Mouse (Mus musculus) midbrain, embryonic 16.5 days (tissue): Measurements from ENCODE around the gene Mad2l1bp. TPM values are rescaled to one million over a fixed set of nuclear protein-coding genes. Genes with fewer than 3 reads are reported as not detected.

Experiments used
- ATAC-seq: fragments of 200-750 bp; cut with Nextera tagmentation; 2 replicates; pipeline ENCODE4 v1.8.0; 2017; ENCODE audit warnings: moderate TSS enrichment
- H3K27ac ChIP-seq: fragments of 300-500 bp; sonication (generic); 2 replicates; pipeline ENCODE4 v1.5.1; 2014; ENCODE audit warnings: mild to moderate bottlenecking, low read length, mixed read lengths
- H3K27me3 ChIP-seq: fragments of 300-500 bp; sonication (generic); 2 replicates; pipeline ENCODE4 v1.6.1; 2014; ENCODE audit warnings: low read depth, low read length, mixed read lengths; ENCODE audit not compliant: control insufficient read depth, insufficient read depth
- H3K36me3 ChIP-seq: fragments of 300-500 bp; sonication (generic); 2 replicates; pipeline ENCODE4 v1.6.1; 2014; ENCODE audit warnings: mild to moderate bottlenecking, low read length, moderate library complexity, mixed read lengths; ENCODE audit not compliant: control insufficient read depth, insufficient read depth
- H3K4me1 ChIP-seq: fragments of 300-500 bp; sonication (generic); 2 replicates; pipeline ENCODE4 v1.6.1; 2014; ENCODE audit warnings: mild to moderate bottlenecking, low read length, mixed read lengths; ENCODE audit not compliant: control insufficient read depth, insufficient read depth
- H3K4me2 ChIP-seq: fragments of 300-500 bp; sonication (generic); 2 replicates; pipeline ENCODE4 v1.6.1; 2014; ENCODE audit warnings: mild to moderate bottlenecking, low read length, mixed read lengths
- H3K4me3 ChIP-seq: fragments of 300-500 bp; sonication (generic); 2 replicates; pipeline ENCODE4 v1.5.1; 2014; ENCODE audit warnings: low read depth, mild to moderate bottlenecking, low read length, moderate library complexity, mixed read lengths
- H3K9ac ChIP-seq: fragments of 300-500 bp; sonication (generic); 2 replicates; pipeline ENCODE4 v1.6.1; 2014; ENCODE audit warnings: low read depth, low read length, mixed read lengths
- H3K9me3 ChIP-seq: fragments of 300-500 bp; sonication (generic); replicated peaks from 2 replicates; pipeline ENCODE4 v1.6.1; 2014; ENCODE audit warnings: mild to moderate bottlenecking, low read length, mixed read lengths; ENCODE audit not compliant: control insufficient read depth, poor library complexity, severe bottlenecking
- WGBS: fragments of 180-500 bp; shearing (Covaris S2); extraction: QIAGEN DNeasy Blood & Tissue Kit; methylation state at CpG from one replicate; pipeline ENCODE4 v1.1.7; 2014; 5-methylcytosine and 5-hydroxymethylcytosine counted together
- polyA plus RNA-seq: library from polyadenylated mRNA; unstranded; fragments of >200 nt; fragmentation: Nextera tagmentation; extraction: Ambion mirVana; gene quantifications from 2 replicates; pipeline ENCODE4 v1.2.1, GENCODE M21; 2015

The Mad2l1bp gene
- polyA plus RNA-seq, 1 experiment from 2014 or later, result 21.9 TPM

GRCm38 (mm10) chr17:46122791-46123190 lies 30.6 kb downstream of the Mad2l1bp start:
- Histone ChIP-seq H3K4me2 (no peak overlapping the region), H3K4me3 (no peak overlapping the region), H3K27ac (no peak overlapping the region), H3K9ac (no peak overlapping the region), H3K4me1 (no peaks in the 10 kb centered on the region), H3K27me3 (no peaks in the 10 kb centered on the region), H3K9me3 (no peaks in the 10 kb centered on the region), H3K36me3 (peaks cover 35% of the 10 kb centered on the region)
- WGBS, result 96% methylated on average over 4 of the region's 4 CpGs
- ATAC-seq, result no peak

- Histone ChIP-seq H3K9me3 (no peaks in the 10 kb centered on the region), H3K27me3 (no peaks in the 10 kb centered on the region), H3K4me2 (no peak overlapping the region), H3K36me3 (peaks cover 23% of the 10 kb centered on the region), H3K27ac (no peak overlapping the region), H3K4me1 (no peaks in the 10 kb centered on the region), H3K9ac (no peak overlapping the region), H3K4me3 (no peak overlapping the region)
- 95% methylated on average over 10 of the region's 10 CpGs for WGBS
- no peak for ATAC-seq
Observed at GRCm38 (mm10) chr17:46119641-46120040, 33.7 kb downstream of the Mad2l1bp start.

- Histone ChIP-seq H3K4me2 (no peak overlapping the region), H3K27ac (no peak overlapping the region), H3K9ac (no peak overlapping the region), H3K4me3 (no peak overlapping the region), H3K9me3 (no peaks in the 10 kb centered on the region), H3K4me1 (no peaks in the 10 kb centered on the region), H3K27me3 (no peaks in the 10 kb centered on the region), H3K36me3 (peaks cover 15% of the 10 kb centered on the region)
- 50% methylated on average over 4 of the region's 4 CpGs for WGBS
- ATAC-seq, result no peak
Observed at GRCm38 (mm10) chr17:46118423-46118850, 34.9 kb downstream of the Mad2l1bp start.

DNA sequence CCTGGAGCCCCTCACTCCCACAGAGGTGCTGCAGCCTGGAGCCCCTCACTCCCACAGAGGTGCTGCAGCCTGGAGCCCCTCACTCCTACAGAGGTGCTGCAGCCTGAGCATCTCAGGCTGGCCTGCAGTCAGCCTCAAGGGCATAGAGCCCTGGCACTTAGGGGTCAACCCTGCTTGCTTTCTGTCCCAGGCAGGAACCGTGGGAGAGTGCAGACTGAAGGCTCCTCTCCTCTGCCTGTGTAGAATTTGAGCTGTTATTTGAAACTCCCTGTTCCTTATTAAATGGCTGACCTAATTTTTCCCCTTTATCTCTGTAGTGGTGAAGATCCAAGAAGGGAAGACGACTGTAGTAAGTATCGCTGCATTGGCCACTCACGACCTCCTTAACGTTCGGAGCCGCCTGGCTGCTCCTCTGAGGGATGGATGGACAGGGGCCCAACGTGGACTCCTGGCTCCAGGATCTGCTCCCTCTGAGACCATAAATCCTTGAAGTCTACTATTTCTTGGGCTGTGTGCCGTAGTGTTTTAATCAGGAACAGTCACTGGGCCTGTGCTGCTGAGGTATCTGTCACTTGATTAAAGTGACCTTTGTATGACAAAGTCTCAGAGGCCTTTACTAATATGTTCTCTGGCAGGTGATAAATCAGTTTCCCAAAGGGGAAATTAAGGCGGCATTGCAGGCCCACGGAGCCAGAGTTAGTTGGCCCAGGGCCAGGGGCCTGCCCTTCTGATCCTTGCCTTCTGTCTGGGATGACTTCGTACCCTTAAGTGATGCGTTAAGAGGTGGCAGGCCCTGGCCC lies 35.5 kb downstream of the Mad2l1bp start:
- H3K4me2 ChIP-seq, result no peak overlapping the region
- WGBS, result 84% methylated on average over 13 of the region's 13 CpGs
- ATAC-seq, result no peak
- H3K9me3 ChIP-seq, result no peaks in the 10 kb centered on the region
- H3K4me1 ChIP-seq, result peaks cover under 1% of the 10 kb centered on the region; the same call in 1 of the 2 replicates
- no peaks in the 10 kb centered on the region for H3K27me3 ChIP-seq
- H3K9ac ChIP-seq, result no peak overlapping the region
- H3K27ac ChIP-seq, result no peak overlapping the region
- H3K4me3 ChIP-seq, result no peak overlapping the region
- H3K36me3 ChIP-seq, result peaks cover 12% of the 10 kb centered on the region

DNA sequence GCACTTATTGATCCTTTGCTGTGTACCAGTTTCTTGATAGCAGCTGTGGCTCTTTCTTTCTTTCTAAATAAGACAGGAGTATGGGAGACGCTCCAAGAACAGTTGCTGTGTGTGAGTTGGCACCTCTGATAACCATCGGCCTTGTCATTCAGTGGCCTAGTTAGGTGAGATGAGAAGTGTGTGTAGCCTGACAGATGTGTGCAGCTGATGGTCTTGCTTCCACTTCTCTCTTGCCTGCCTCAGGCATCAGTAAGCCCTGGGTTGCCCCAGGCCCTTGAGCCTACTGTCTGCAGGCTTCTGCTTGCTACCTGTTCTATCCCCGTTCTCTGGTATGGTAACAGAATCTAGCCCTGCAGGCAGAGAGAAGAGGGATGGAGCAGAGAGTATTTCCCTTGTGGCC lies 36.5 kb downstream of the Mad2l1bp start:
- Histone ChIP-seq H3K4me3 (no peak overlapping the region), H3K27me3 (no peaks in the 10 kb centered on the region), H3K4me2 (no peak overlapping the region), H3K36me3 (peaks cover 6% of the 10 kb centered on the region; the same call in 1 of the 2 replicates), H3K9me3 (no peaks in the 10 kb centered on the region), H3K27ac (no peak overlapping the region), H3K9ac (no peak overlapping the region), H3K4me1 (peaks cover 7% of the 10 kb centered on the region)
- no peak for ATAC-seq
- WGBS, result 97% methylated on average over 3 of the region's 3 CpGs

DNA sequence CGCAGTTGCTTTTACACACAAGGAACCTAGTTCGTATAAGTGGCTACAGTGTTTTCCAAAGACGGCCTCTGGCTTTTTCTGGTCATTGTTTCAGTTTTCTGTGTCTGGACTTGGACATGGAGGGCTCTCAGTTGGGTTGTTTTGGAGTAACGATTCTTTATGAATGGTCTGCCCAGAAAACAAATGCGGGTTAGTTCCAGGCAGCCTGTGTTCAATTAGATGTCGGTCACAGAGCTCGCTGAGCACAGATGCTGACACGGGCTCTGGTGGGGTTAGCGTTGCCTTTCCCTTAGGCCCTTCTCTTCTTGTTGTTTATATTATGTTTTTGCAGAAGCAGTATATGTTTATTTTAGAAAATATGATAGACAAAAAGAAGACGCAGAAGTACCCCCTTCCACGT lies 37.2 kb downstream of the Mad2l1bp start:
- H3K4me1 ChIP-seq, result peaks cover 13% of the 10 kb centered on the region
- H3K27ac ChIP-seq, result no peak overlapping the region
- no peaks in the 10 kb centered on the region for H3K27me3 ChIP-seq
- H3K4me3 ChIP-seq, result no peak overlapping the region
- WGBS, result 88% methylated on average over 11 of the region's 11 CpGs
- H3K9ac ChIP-seq, result no peak overlapping the region
- H3K4me2 ChIP-seq, result no peak overlapping the region
- peaks cover 6% of the 10 kb centered on the region; the same call in 1 of the 2 replicates for H3K36me3 ChIP-seq
- no peaks in the 10 kb centered on the region for H3K9me3 ChIP-seq
- ATAC-seq, result no peak

DNA sequence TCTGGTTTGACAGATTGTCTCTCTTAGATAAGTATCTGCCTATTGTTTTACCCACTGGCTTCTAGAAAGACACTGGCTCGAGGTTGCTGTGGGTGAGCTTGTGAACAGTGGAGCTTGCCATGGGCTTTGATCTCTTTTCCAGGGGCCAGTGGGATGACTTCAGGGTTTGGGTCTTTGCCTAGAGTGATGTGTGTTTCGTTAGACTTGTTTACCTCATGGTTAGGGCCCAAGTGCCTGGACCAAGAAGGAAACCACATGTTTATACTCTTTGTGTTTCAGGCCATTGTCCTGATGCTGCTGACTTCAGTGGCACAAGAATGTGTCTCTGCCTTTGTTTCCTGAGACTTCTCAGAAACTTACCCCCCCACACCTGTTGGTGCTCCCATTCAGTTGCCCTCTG lies 37.9 kb downstream of the Mad2l1bp start:
- 74% methylated on average over 2 of the region's 2 CpGs for whole genome bisulfite sequencing
- ATAC-seq, result no peak
- no peaks in the 10 kb centered on the region for H3K27me3 ChIP-seq
- no peaks in the 10 kb centered on the region for H3K9me3 ChIP-seq
- H3K9ac ChIP-seq, result no peak overlapping the region
- no peak overlapping the region for H3K4me3 ChIP-seq
- no peak overlapping the region for H3K27ac ChIP-seq
- H3K4me1 ChIP-seq, result peaks cover 13% of the 10 kb centered on the region
- peaks cover 6% of the 10 kb centered on the region; the same call in 1 of the 2 replicates for H3K36me3 ChIP-seq
- no peak overlapping the region for H3K4me2 ChIP-seq

DNA sequence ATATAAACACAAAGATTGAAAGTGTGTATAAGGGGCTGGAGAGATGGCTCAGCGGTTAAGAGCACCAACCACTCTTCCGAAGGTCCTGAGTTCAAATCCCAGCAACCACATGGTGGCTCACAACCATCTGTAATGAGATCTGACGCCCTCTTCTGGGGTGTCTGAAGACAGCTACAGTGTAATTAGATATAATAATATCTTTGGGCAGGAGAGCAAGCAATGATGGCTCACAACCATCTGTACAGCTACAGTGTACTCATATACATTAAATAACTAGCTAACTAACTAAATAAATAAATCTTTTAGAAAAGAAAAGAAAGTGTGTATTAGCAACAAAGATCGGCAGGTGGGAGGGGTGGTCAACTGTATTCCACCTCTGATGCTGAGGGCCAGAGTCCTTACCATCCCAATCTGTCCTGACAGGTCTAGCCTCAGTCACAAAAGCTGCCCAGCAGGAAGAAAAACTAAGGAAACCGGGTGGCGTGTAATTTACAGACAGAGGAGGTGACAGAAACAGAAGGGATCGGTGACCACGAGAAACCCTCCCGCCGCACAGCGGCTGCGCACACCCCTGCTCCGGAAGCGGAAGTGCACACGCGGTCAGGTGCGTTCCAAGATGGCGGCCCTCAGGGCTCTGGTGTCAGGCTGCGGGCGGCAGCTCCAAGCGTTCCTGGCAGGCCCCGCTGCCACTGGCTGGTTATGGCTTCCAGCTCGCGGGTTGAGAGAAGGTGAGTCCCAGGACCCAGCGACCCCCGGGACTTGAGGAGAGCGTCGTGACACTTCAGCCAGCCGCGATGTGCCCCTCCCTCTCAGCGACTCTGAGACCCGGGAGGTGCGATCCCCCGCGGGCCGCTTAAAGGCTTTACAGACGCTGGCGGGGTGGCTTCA lies 42.7 kb downstream of the Mad2l1bp start, which contains the start of gene Mrps18a:
Gene Mrps18a, plus strand, starts transcription at position 585 of the 888 bp plus-strand sequence.
- peaks cover 6% of the 10 kb centered on the region; the same call in 1 of the 2 replicates for H3K27me3 ChIP-seq
- peaks cover 13% of the 10 kb centered on the region for H3K4me1 ChIP-seq
- H3K4me2 ChIP-seq, result peak within 1 kb of the TSS; percentile 86
- H3K4me3 ChIP-seq, result peak within 1 kb of the TSS; percentile 73
- ATAC-seq, result peak; percentile 98
- WGBS, result 5% methylated on average over 38 of the region's 38 CpGs
- H3K27ac ChIP-seq, result peak within 1 kb of the TSS; percentile 71
- peak within 1 kb of the TSS; percentile 81 for H3K9ac ChIP-seq
- 0 out of 2 replicates have a peak, but pooled peaks cover under 1% of the 10 kb centered on the region for H3K36me3 ChIP-seq
- no peaks in the 10 kb centered on the region for H3K9me3 ChIP-seq
